ENCODE assay signal across 20 mouse cellular contexts in genomic region chr12:21519058-21519457, GRCm38 (mm10).
A peak's percentile ranks its signal among the peaks of the same experiment; 100 is the strongest.
DNase-seq lines count a peak whose midpoint lies in the region; ATAC-seq and TF ChIP-seq lines count a peak whose summit lies in the region.
"Had no signal": no experiment of that assay in that cellular context is flagged by ENCODE, and none has a peak within 500 bp of the region (broad histone marks: within the 10 kb centered on the region; RNA-seq: fewer than 3 reads in every experiment).

No protein-coding gene starts in this region.

- no peaks in the 10 kb centered on the region for H3K9me3 ChIP-seq in forebrain, embryonic 14.5 days (replicated peaks; ENCODE audit: control insufficient read depth, low read length)
- no peaks in the 10 kb centered on the region for H3K9me3 ChIP-seq in forebrain, embryonic 13.5 days (replicated peaks)
- H3K9me3 ChIP-seq in heart, postnatal 0 days (replicated peaks; ENCODE audit: control insufficient read depth, low read length): no peaks in the 10 kb centered on the region
- no peaks in the 10 kb centered on the region for H3K9me3 ChIP-seq in heart, embryonic 11.5 days (replicated peaks; ENCODE audit: control insufficient read depth, low read length)
- H3K9me3 ChIP-seq in midbrain, embryonic 15.5 days: no peaks in the 10 kb centered on the region; the same call in 1 of the 2 replicates
- peaks cover 3% of the 10 kb centered on the region; the same call in 1 of the 2 replicates for H3K9me3 ChIP-seq in midbrain, embryonic 11.5 days (ENCODE audit: control insufficient read depth, low read length)
- H3K9me3 ChIP-seq: hindbrain, embryonic 15.5 days had no signal

- peak; percentile 7 for DNase-seq in forebrain, embryonic 14.5 days (ENCODE audit: low spot score)
- DNase-seq in heart, postnatal 0 days (ENCODE audit: low spot score): no peak
- DNase-seq in midbrain, embryonic 11.5 days (ENCODE audit: low spot score, missing footprints): no peak
- peak; percentile 58 for DNase-seq in brain, adult 2 months (ENCODE audit: low read depth, low spot score)
- DNase-seq: B cell, adult 2 months; cerebellum, adult 8-10 months; gastrocnemius, postnatal 10 days; left cerebral cortex, postnatal 4 days; lung, embryonic 14.5 days; lung, postnatal 4 days; retina, postnatal 1 day had no signal

- no peaks in the 10 kb centered on the region for H3K4me1 ChIP-seq in forebrain, embryonic 14.5 days (ENCODE audit: control insufficient read depth, insufficient read depth, low read length)
- no peaks in the 10 kb centered on the region for H3K4me1 ChIP-seq in forebrain, embryonic 13.5 days
- H3K4me1 ChIP-seq in heart, postnatal 0 days (ENCODE audit: control insufficient read depth, insufficient read depth): peaks cover 21% of the 10 kb centered on the region
- H3K4me1 ChIP-seq in heart, embryonic 11.5 days (ENCODE audit: control insufficient read depth, insufficient read depth, low read length): peaks cover 16% of the 10 kb centered on the region
- peaks cover 4% of the 10 kb centered on the region; the same call in 1 of the 2 replicates for H3K4me1 ChIP-seq in midbrain, embryonic 15.5 days
- H3K4me1 ChIP-seq in midbrain, embryonic 11.5 days (ENCODE audit: control insufficient read depth, insufficient read depth, low read length): no peaks in the 10 kb centered on the region
- H3K4me1 ChIP-seq: embryonic facial prominence, embryonic 12.5 days; liver, embryonic 12.5 days; midbrain, embryonic 12.5 days had no signal

- 36% methylated on average over 3 of the region's 3 CpGs for WGBS in forebrain, embryonic 14.5 days
- WGBS in forebrain, embryonic 13.5 days: 32% methylated on average over 3 of the region's 3 CpGs
- 13% methylated on average over 3 of the region's 3 CpGs for WGBS in heart, postnatal 0 days
- WGBS in heart, embryonic 11.5 days (ENCODE audit: insufficient replicate concordance): 30% methylated on average over 3 of the region's 3 CpGs
- WGBS in midbrain, embryonic 15.5 days: 30% methylated on average over 3 of the region's 3 CpGs
- WGBS in midbrain, embryonic 11.5 days: 48% methylated on average over 3 of the region's 3 CpGs

- H3K4me3 ChIP-seq in forebrain, embryonic 14.5 days (ENCODE audit: low read depth, low read length): no peak overlapping the region
- H3K4me3 ChIP-seq in forebrain, embryonic 13.5 days: no peak overlapping the region
- H3K4me3 ChIP-seq in heart, postnatal 0 days (ENCODE audit: low read depth, low read length): no peak overlapping the region
- H3K4me3 ChIP-seq in heart, embryonic 11.5 days (ENCODE audit: low read depth, low read length): no peak overlapping the region
- no peak overlapping the region for H3K4me3 ChIP-seq in midbrain, embryonic 15.5 days
- H3K4me3 ChIP-seq in midbrain, embryonic 11.5 days (ENCODE audit: low read depth, low read length): no peak overlapping the region
- H3K4me3 ChIP-seq: embryonic facial prominence, embryonic 12.5 days; hindbrain, embryonic 15.5 days; liver, embryonic 12.5 days; midbrain, embryonic 12.5 days had no signal

- no peak overlapping the region for H3K4me2 ChIP-seq in forebrain, embryonic 14.5 days (ENCODE audit: low read length)
- no peak overlapping the region for H3K4me2 ChIP-seq in forebrain, embryonic 13.5 days
- H3K4me2 ChIP-seq in heart, postnatal 0 days (ENCODE audit: low read depth, low read length): no peak overlapping the region
- no peak overlapping the region for H3K4me2 ChIP-seq in heart, embryonic 11.5 days
- no peak overlapping the region for H3K4me2 ChIP-seq in midbrain, embryonic 15.5 days
- H3K4me2 ChIP-seq in midbrain, embryonic 11.5 days: no peak overlapping the region
- H3K4me2 ChIP-seq: embryonic facial prominence, embryonic 12.5 days; hindbrain, embryonic 15.5 days; liver, embryonic 12.5 days; lung, embryonic 14.5 days; midbrain, embryonic 12.5 days had no signal

- H3K27ac ChIP-seq in forebrain, embryonic 14.5 days (ENCODE audit: low read depth, low read length): no peak overlapping the region
- H3K27ac ChIP-seq in forebrain, embryonic 13.5 days: no peak overlapping the region
- H3K27ac ChIP-seq in heart, postnatal 0 days (ENCODE audit: low read depth): no peak overlapping the region
- no peak overlapping the region for H3K27ac ChIP-seq in heart, embryonic 11.5 days (ENCODE audit: low read depth, low read length)
- H3K27ac ChIP-seq in midbrain, embryonic 15.5 days: no peak overlapping the region
- no peak overlapping the region for H3K27ac ChIP-seq in midbrain, embryonic 11.5 days (ENCODE audit: low read depth, low read length)
- H3K27ac ChIP-seq: embryonic facial prominence, embryonic 12.5 days; hindbrain, embryonic 15.5 days; liver, embryonic 12.5 days; midbrain, embryonic 12.5 days had no signal

- ATAC-seq in forebrain, embryonic 14.5 days: no peak
- no peak for ATAC-seq in forebrain, embryonic 13.5 days
- 0 out of 2 replicates have a peak, but pooled peaks have one; percentile 27 for ATAC-seq in heart, postnatal 0 days (ENCODE audit: insufficient read depth, low read depth)
- no peak for ATAC-seq in heart, embryonic 11.5 days (replicated peaks; ENCODE audit: insufficient number of reproducible peaks, low FRiP score, low TSS enrichment)
- 0 out of 2 replicates have a peak, but pooled peaks have one; percentile 37 for ATAC-seq in midbrain, embryonic 15.5 days (replicated peaks)
- no peak for ATAC-seq in midbrain, embryonic 11.5 days (ENCODE audit: low FRiP score)
- ATAC-seq: intestine, postnatal 0 days; liver, embryonic 12.5 days; Patski had no signal

- TF ChIP-seq EP300 in heart, postnatal 0 days (IDR thresholded peaks at IDR 0.05; ENCODE audit: low read depth): no peak

- no peaks in the 10 kb centered on the region for H3K36me3 ChIP-seq in forebrain, embryonic 14.5 days (ENCODE audit: control insufficient read depth, insufficient read depth, low read length)
- no peaks in the 10 kb centered on the region for H3K36me3 ChIP-seq in forebrain, embryonic 13.5 days (ENCODE audit: poor library complexity, severe bottlenecking)
- H3K36me3 ChIP-seq in heart, postnatal 0 days (replicated peaks; ENCODE audit: control insufficient read depth, insufficient read depth, low read length): no peaks in the 10 kb centered on the region
- no peaks in the 10 kb centered on the region for H3K36me3 ChIP-seq in heart, embryonic 11.5 days (ENCODE audit: control insufficient read depth, insufficient read depth, low read length)
- H3K36me3 ChIP-seq in midbrain, embryonic 15.5 days (replicated peaks): no peaks in the 10 kb centered on the region
- no peaks in the 10 kb centered on the region for H3K36me3 ChIP-seq in midbrain, embryonic 11.5 days (ENCODE audit: control insufficient read depth, insufficient read depth, low read length)
- H3K36me3 ChIP-seq: embryonic facial prominence, embryonic 12.5 days; hindbrain, embryonic 15.5 days; liver, embryonic 12.5 days; midbrain, embryonic 12.5 days had no signal

- TF ChIP-seq CTCF in heart, postnatal 0 days (IDR thresholded peaks at IDR 0.05; ENCODE audit: low read depth): no peak

- no peaks in the 10 kb centered on the region for H3K27me3 ChIP-seq in forebrain, embryonic 14.5 days (replicated peaks; ENCODE audit: control insufficient read depth, insufficient read depth, low read length)
- H3K27me3 ChIP-seq in forebrain, embryonic 13.5 days: no peaks in the 10 kb centered on the region
- no peaks in the 10 kb centered on the region for H3K27me3 ChIP-seq in heart, postnatal 0 days (ENCODE audit: control insufficient read depth, insufficient read depth, low read length)
- no peaks in the 10 kb centered on the region for H3K27me3 ChIP-seq in heart, embryonic 11.5 days (ENCODE audit: control insufficient read depth, insufficient read depth, low read length)
- H3K27me3 ChIP-seq in midbrain, embryonic 15.5 days (replicated peaks): no peaks in the 10 kb centered on the region
- no peaks in the 10 kb centered on the region for H3K27me3 ChIP-seq in midbrain, embryonic 11.5 days (ENCODE audit: control insufficient read depth, insufficient read depth, low read length)
- H3K27me3 ChIP-seq: embryonic facial prominence, embryonic 12.5 days; hindbrain, embryonic 15.5 days; liver, embryonic 12.5 days; midbrain, embryonic 12.5 days; Patski had no signal

- no peak overlapping the region for H3K9ac ChIP-seq in forebrain, embryonic 14.5 days (ENCODE audit: low read length)
- H3K9ac ChIP-seq in forebrain, embryonic 13.5 days: no peak overlapping the region
- H3K9ac ChIP-seq in heart, postnatal 0 days (replicated peaks; ENCODE audit: low read depth, low read length): no peak overlapping the region
- H3K9ac ChIP-seq in heart, embryonic 11.5 days (ENCODE audit: low read depth, low read length): no peak overlapping the region
- H3K9ac ChIP-seq in midbrain, embryonic 15.5 days: no peak overlapping the region
- no peak overlapping the region for H3K9ac ChIP-seq in midbrain, embryonic 11.5 days (ENCODE audit: low read length)
- H3K9ac ChIP-seq: embryonic facial prominence, embryonic 12.5 days; hindbrain, embryonic 15.5 days; liver, embryonic 12.5 days; lung, embryonic 14.5 days; midbrain, embryonic 12.5 days had no signal

Comparison
In these comparisons a context has a peak if more than half of its experiments do, and no peak if none do; other contexts are left out.
1. ATAC-seq: peak in heart, postnatal 0 days (single experiment) and midbrain, embryonic 15.5 days (single experiment); none in forebrain, embryonic 14.5 days (single experiment), forebrain, embryonic 13.5 days (single experiment), heart, embryonic 11.5 days (single experiment) and midbrain, embryonic 11.5 days (single experiment).
2. DNase-seq: peak in forebrain, embryonic 14.5 days (single experiment) and brain, adult 2 months (single experiment); none in heart, postnatal 0 days (single experiment) and midbrain, embryonic 11.5 days (single experiment).